Mouse (Mus musculus) embryonic facial prominence, embryonic 14.5 days (tissue): ENCODE results near the gene Slc28a1. TPM values are rescaled to one million over a fixed set of nuclear protein-coding genes. Genes with fewer than 3 reads are reported as not detected.

Experiments used
- ATAC-seq: fragments of 200-750 bp; cut with Nextera tagmentation; 2 replicates; pipeline ENCODE4 v1.8.0; 2017; ENCODE audit warnings: low read depth, moderate number of reproducible peaks, moderate TSS enrichment
- DNase-seq: peaks from one replicate; pipeline ENCODE4 v3.0.0-alpha.2; 2015; ENCODE audit warnings: low spot score
- H3K27ac ChIP-seq: fragments of 300-500 bp; sonication (generic); replicated peaks from 2 replicates; pipeline ENCODE4 v1.5.1; 2014; ENCODE audit warnings: low read depth, mild to moderate bottlenecking, low read length, moderate library complexity
- H3K27me3 ChIP-seq: fragments of 300-500 bp; sonication (generic); replicated peaks from 2 replicates; pipeline ENCODE4 v1.6.1; 2014; ENCODE audit warnings: low read length; ENCODE audit not compliant: control insufficient read depth, insufficient read depth
- H3K36me3 ChIP-seq: fragments of 300-500 bp; sonication (generic); 2 replicates; pipeline ENCODE4 v1.6.1; 2014; ENCODE audit warnings: low read length, mixed read lengths; ENCODE audit not compliant: control insufficient read depth, insufficient read depth
- H3K4me1 ChIP-seq: fragments of 300-500 bp; sonication (generic); 2 replicates; pipeline ENCODE4 v1.6.1; 2014; ENCODE audit warnings: antibody characterized with exemption, low read length; ENCODE audit not compliant: control insufficient read depth, insufficient read depth
- H3K4me2 ChIP-seq: fragments of 300-500 bp; sonication (generic); 2 replicates; pipeline ENCODE4 v1.6.1; 2014; ENCODE audit warnings: low read depth, mild to moderate bottlenecking, low read length, moderate library complexity, mixed read lengths
- H3K4me3 ChIP-seq: fragments of 300-500 bp; sonication (generic); 2 replicates; pipeline ENCODE4 v1.5.1; 2014; ENCODE audit warnings: low read depth, mild to moderate bottlenecking, low read length
- H3K9ac ChIP-seq: fragments of 300-500 bp; sonication (generic); 2 replicates; pipeline ENCODE4 v1.6.1; 2014; ENCODE audit warnings: low read depth, mild to moderate bottlenecking, low read length, moderate library complexity, mixed read lengths
- H3K9me3 ChIP-seq: fragments of 300-500 bp; sonication (generic); 2 replicates; pipeline ENCODE4 v1.6.1; 2016; ENCODE audit warnings: low read length; ENCODE audit not compliant: control insufficient read depth
- WGBS: fragments of 180-500 bp; shearing (Covaris S2); extraction: QIAGEN DNeasy Blood & Tissue Kit; methylation state at CpG from one replicate; pipeline ENCODE4 v1.1.7; 2014; 5-methylcytosine and 5-hydroxymethylcytosine counted together
- polyA plus RNA-seq: library from polyadenylated mRNA; unstranded; fragments of >200 nt; fragmentation: Nextera tagmentation; extraction: Ambion mirVana; gene quantifications from 2 replicates; pipeline ENCODE4 v1.2.1, GENCODE M21; 2014

Gene Slc28a1
- polyA plus RNA-seq, 1 experiment from 2014 or later: not detected

- no peak overlapping the region for H3K4me3 ChIP-seq
- no peak overlapping the region for H3K27ac ChIP-seq
- WGBS: 26% methylated on average over 2 of the region's 2 CpGs
- DNase-seq: peak; percentile 54
- no peaks in the 10 kb centered on the region for H3K27me3 ChIP-seq
- 0 out of 2 replicates have a peak, but pooled peaks cover 4% of the 10 kb centered on the region for H3K9me3 ChIP-seq
- H3K4me1 ChIP-seq: 0 out of 2 replicates have a peak, but pooled peaks cover 10% of the 10 kb centered on the region
- H3K36me3 ChIP-seq: no peaks in the 10 kb centered on the region
- no peak overlapping the region for H3K4me2 ChIP-seq
- H3K9ac ChIP-seq: no peak overlapping the region
- no peak for ATAC-seq
Measured at GRCm38 (mm10) chr7:81132851-81133279, 18.3 kb downstream of the Slc28a1 start.

- DNase-seq: no peak
- Histone ChIP-seq H3K27me3 (no peaks in the 10 kb centered on the region), H3K9ac (no peak overlapping the region), H3K4me3 (no peak overlapping the region), H3K36me3 (no peaks in the 10 kb centered on the region), H3K4me1 (0 out of 2 replicates have a peak, but pooled peaks cover 10% of the 10 kb centered on the region), H3K27ac (no peak overlapping the region), H3K4me2 (no peak overlapping the region), H3K9me3 (no peaks in the 10 kb centered on the region)
- WGBS: 55% methylated on average over 6 of the region's 6 CpGs
- no peak for ATAC-seq
Measured at GRCm38 (mm10) chr7:81133416-81133815, 18.8 kb downstream of the Slc28a1 start.

- H3K4me2 ChIP-seq: no peak overlapping the region
- no peaks in the 10 kb centered on the region for H3K9me3 ChIP-seq
- peak overlapping the region; percentile 72; the same call in 1 of the 2 replicates for H3K27ac ChIP-seq
- WGBS: 59% methylated on average over 2 of the region's 2 CpGs
- ATAC-seq (no peak), DNase-seq (no peak)
- no peak overlapping the region for H3K4me3 ChIP-seq
- H3K4me1 ChIP-seq: 0 out of 2 replicates have a peak, but pooled peaks cover 10% of the 10 kb centered on the region
- no peaks in the 10 kb centered on the region for H3K27me3 ChIP-seq
- H3K36me3 ChIP-seq: no peaks in the 10 kb centered on the region
- H3K9ac ChIP-seq: peak overlapping the region; percentile 49; the same call in 1 of the 2 replicates
Measured at GRCm38 (mm10) chr7:81133941-81134340, 19.3 kb downstream of the Slc28a1 start.

- WGBS: 13% methylated on average over 9 of the region's 9 CpGs
- ATAC-seq: peak; percentile 94
- H3K9ac ChIP-seq: peak overlapping the region; percentile 49
- H3K36me3 ChIP-seq: no peaks in the 10 kb centered on the region
- peak; percentile 94 for DNase-seq
- H3K27ac ChIP-seq: peak overlapping the region; percentile 72
- no peaks in the 10 kb centered on the region for H3K9me3 ChIP-seq
- H3K27me3 ChIP-seq: no peaks in the 10 kb centered on the region
- H3K4me3 ChIP-seq: peak overlapping the region; percentile 22
- 0 out of 2 replicates have a peak, but pooled peaks cover 10% of the 10 kb centered on the region for H3K4me1 ChIP-seq
- H3K4me2 ChIP-seq: peak overlapping the region; percentile 49
Measured at GRCm38 (mm10) chr7:81134614-81135067, 20.0 kb downstream of the Slc28a1 start.

GRCm38 (mm10) chr7:81137292-81137691 is 22.7 kb downstream of the Slc28a1 start:
- Histone ChIP-seq H3K36me3 (no peaks in the 10 kb centered on the region), H3K4me3 (no peak overlapping the region), H3K27ac (no peak overlapping the region), H3K9me3 (no peaks in the 10 kb centered on the region), H3K9ac (no peak overlapping the region), H3K27me3 (no peaks in the 10 kb centered on the region), H3K4me1 (0 out of 2 replicates have a peak, but pooled peaks cover 10% of the 10 kb centered on the region), H3K4me2 (no peak overlapping the region)
- DNase-seq (no peak), ATAC-seq (no peak)
- 80% methylated on average over 5 of the region's 5 CpGs for WGBS

- no peaks in the 10 kb centered on the region for H3K9me3 ChIP-seq
- H3K36me3 ChIP-seq: no peaks in the 10 kb centered on the region
- H3K4me2 ChIP-seq: no peak overlapping the region
- H3K4me1 ChIP-seq: 0 out of 2 replicates have a peak, but pooled peaks cover 7% of the 10 kb centered on the region
- DNase-seq: peak; percentile 14
- 78% methylated on average over 7 of the region's 7 CpGs for WGBS
- H3K9ac ChIP-seq: no peak overlapping the region
- no peak overlapping the region for H3K4me3 ChIP-seq
- no peak for ATAC-seq
- no peaks in the 10 kb centered on the region for H3K27me3 ChIP-seq
- H3K27ac ChIP-seq: no peak overlapping the region
Measured at GRCm38 (mm10) chr7:81139100-81139499, 24.5 kb downstream of the Slc28a1 start.

- DNase-seq (no peak), ATAC-seq (no peak)
- no peak overlapping the region for H3K27ac ChIP-seq
- no peak overlapping the region for H3K9ac ChIP-seq
- WGBS: 81% methylated on average over 5 of the region's 5 CpGs
- 0 out of 2 replicates have a peak, but pooled peaks cover 4% of the 10 kb centered on the region for H3K4me1 ChIP-seq
- H3K36me3 ChIP-seq: no peaks in the 10 kb centered on the region
- H3K4me2 ChIP-seq: no peak overlapping the region
- no peak overlapping the region for H3K4me3 ChIP-seq
- no peaks in the 10 kb centered on the region for H3K9me3 ChIP-seq
- H3K27me3 ChIP-seq: no peaks in the 10 kb centered on the region
Measured at GRCm38 (mm10) chr7:81139671-81140404, 25.2 kb downstream of the Slc28a1 start.

- no peak overlapping the region for H3K9ac ChIP-seq
- no peaks in the 10 kb centered on the region for H3K27me3 ChIP-seq
- ATAC-seq: no peak
- no peak for DNase-seq
- no peak overlapping the region for H3K4me2 ChIP-seq
- no peak overlapping the region for H3K4me3 ChIP-seq
- H3K4me1 ChIP-seq: no peaks in the 10 kb centered on the region
- no peaks in the 10 kb centered on the region for H3K36me3 ChIP-seq
- no peaks in the 10 kb centered on the region for H3K9me3 ChIP-seq
- 70% methylated on average over 1 of the region's 1 CpGs for WGBS
- no peak overlapping the region for H3K27ac ChIP-seq
Measured at GRCm38 (mm10) chr7:81141541-81141940, 26.9 kb downstream of the Slc28a1 start.
